Mouse (Mus musculus): ENCODE data around the gene Fabp6.

GRCm38 (mm10) chr11:43612834-43613488, 11.6 kb upstream of the Fabp6 start:
- TF ChIP-seq SIN3A (IDR thresholded peaks at IDR 0.05; ENCODE audit: low read length) (no peak), TCF12 (IDR thresholded peaks at IDR 0.05; ENCODE audit: low read depth, low read length) (no peak), POLR2A (IDR thresholded peaks at IDR 0.05; ENCODE audit: control insufficient read depth in 1 of 2, insufficient read depth in 1 of 2, low read depth in 1 of 2, low read length in 2 of 2, poor library complexity in 1 of 2) (no peak), MYC (IDR thresholded peaks at IDR 0.05; ENCODE audit: low read depth, low read length) (no peak), MEF2A (IDR thresholded peaks at IDR 0.05; ENCODE audit: extremely low read depth, insufficient replicate concordance, low read depth, low read length, poor library complexity, severe bottlenecking) (no peak), CTCF (IDR thresholded peaks at IDR 0.05 in 2 of 3, conservative IDR thresholded peaks at IDR 0.05 in 1 of 3; ENCODE audit: control insufficient read depth in 1 of 3, insufficient read depth in 1 of 3, low read depth in 2 of 3, low read length in 3 of 3, poor library complexity in 1 of 3, severe bottlenecking in 1 of 3) (peak; percentile 67 to 79 (median 76)), USF1 (IDR thresholded peaks at IDR 0.05; ENCODE audit: low read depth, low read length) (no peak), ELF1 (IDR thresholded peaks at IDR 0.05; ENCODE audit: low read depth, low read length) (no peak), CHD1 (IDR thresholded peaks at IDR 0.05; ENCODE audit: low read depth, low read length) (no peak), NRF1 (IDR thresholded peaks at IDR 0.05; ENCODE audit: insufficient read depth, low read depth, low read length, poor library complexity, severe bottlenecking) (no peak)

Measured in MEL (cell line).